Comparison of ENCODE assay signal across 20 mouse cellular contexts in the genomic region with DNA sequence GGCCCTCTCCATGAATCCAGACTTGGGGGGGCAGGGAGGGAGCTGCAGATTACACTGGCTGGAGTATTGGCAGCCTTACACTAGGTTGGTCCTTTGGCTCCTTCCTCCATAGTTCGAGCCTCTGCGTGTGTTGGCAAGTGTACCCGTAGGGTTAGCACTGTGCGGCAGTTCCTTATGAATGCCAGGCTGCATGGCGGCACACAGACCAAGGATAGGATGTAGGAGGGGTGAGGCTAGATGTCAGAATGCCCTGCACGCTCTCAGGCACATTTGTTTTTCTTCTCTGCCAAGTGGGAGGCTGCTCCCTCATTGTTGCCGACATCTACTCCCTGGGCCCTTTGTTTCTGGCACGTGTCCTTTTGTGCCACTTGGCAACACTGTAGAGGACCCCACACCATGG.
A peak's percentile ranks its signal among the peaks of the same experiment; 100 is the strongest.
DNase-seq lines count a peak whose midpoint lies in the region; ATAC-seq and TF ChIP-seq lines count a peak whose summit lies in the region.
"Had no signal": no experiment of that assay in that cellular context is flagged by ENCODE, and none has a peak within 500 bp of the region (broad histone marks: within the 10 kb centered on the region; RNA-seq: fewer than 3 reads in every experiment).

No protein-coding gene starts in this region.

- TF ChIP-seq CTCF in layer of hippocampus, adult 2 months (conservative IDR thresholded peaks at IDR 0.05) = no peak

- WGBS in forebrain, embryonic 15.5 days = 23% methylated on average over 8 of the region's 8 CpGs
- WGBS in hindbrain, embryonic 15.5 days = 27% methylated on average over 8 of the region's 8 CpGs
- WGBS in neural tube, embryonic 12.5 days = 54% methylated on average over 8 of the region's 8 CpGs
- 71% methylated on average over 8 of the region's 8 CpGs for WGBS in heart, embryonic 12.5 days

- no peak overlapping the region for H3K4me3 ChIP-seq in forebrain, embryonic 15.5 days
- no peak overlapping the region for H3K4me3 ChIP-seq in hindbrain, embryonic 15.5 days
- no peak overlapping the region for H3K4me3 ChIP-seq in neural tube, embryonic 12.5 days
- no peak overlapping the region for H3K4me3 ChIP-seq in heart, embryonic 12.5 days
- H3K4me3 ChIP-seq in layer of hippocampus, adult 2 months = no peak overlapping the region
- H3K4me3 ChIP-seq: heart, embryonic 13.5 days; limb, embryonic 13.5 days had no signal

- H3K27ac ChIP-seq in forebrain, embryonic 15.5 days (replicated peaks) = peak overlapping the region; percentile 35; the same call in 1 of the 2 replicates
- H3K27ac ChIP-seq in hindbrain, embryonic 15.5 days (replicated peaks) = no peak overlapping the region
- H3K27ac ChIP-seq in neural tube, embryonic 12.5 days = no peak overlapping the region
- no peak overlapping the region for H3K27ac ChIP-seq in heart, embryonic 12.5 days (ENCODE audit: poor library complexity, severe bottlenecking)
- H3K27ac ChIP-seq in layer of hippocampus, adult 2 months = no peak overlapping the region
- H3K27ac ChIP-seq: heart, embryonic 13.5 days; limb, embryonic 13.5 days; liver, embryonic 14.5 days had no signal

- no peaks in the 10 kb centered on the region for H3K9me3 ChIP-seq in forebrain, embryonic 15.5 days
- H3K9me3 ChIP-seq in hindbrain, embryonic 15.5 days = no peaks in the 10 kb centered on the region
- no peaks in the 10 kb centered on the region for H3K9me3 ChIP-seq in neural tube, embryonic 12.5 days
- H3K9me3 ChIP-seq in heart, embryonic 12.5 days (replicated peaks) = no peaks in the 10 kb centered on the region
- H3K9me3 ChIP-seq: G1E; heart, embryonic 13.5 days; limb, embryonic 13.5 days had no signal

- DNase-seq in cerebellum, postnatal 10 days = peak; percentile 42 to 64
- no peak for DNase-seq in cerebellum, postnatal 36 days
- no peak for DNase-seq in layer of hippocampus, adult 2 months (ENCODE audit: low spot score in 2 of 2)
- DNase-seq in thymus, postnatal 10 days (ENCODE audit: low spot score in 2 of 2) = no peak
- DNase-seq: adrenal gland, postnatal 36 days; gastrocnemius, postnatal 25 days; heart, postnatal 36 days; right cerebral cortex, postnatal 4 days; thymus, postnatal 4 days had no signal

- no peaks in the 10 kb centered on the region for H3K36me3 ChIP-seq in forebrain, embryonic 15.5 days
- no peaks in the 10 kb centered on the region for H3K36me3 ChIP-seq in hindbrain, embryonic 15.5 days
- no peaks in the 10 kb centered on the region for H3K36me3 ChIP-seq in neural tube, embryonic 12.5 days
- no peaks in the 10 kb centered on the region for H3K36me3 ChIP-seq in heart, embryonic 12.5 days
- H3K36me3 ChIP-seq: G1E; heart, embryonic 13.5 days; limb, embryonic 13.5 days had no signal

- no peak overlapping the region for H3K4me2 ChIP-seq in forebrain, embryonic 15.5 days (replicated peaks)
- H3K4me2 ChIP-seq in hindbrain, embryonic 15.5 days = no peak overlapping the region
- no peak overlapping the region for H3K4me2 ChIP-seq in neural tube, embryonic 12.5 days (replicated peaks)
- no peak overlapping the region for H3K4me2 ChIP-seq in heart, embryonic 12.5 days
- H3K4me2 ChIP-seq: heart, embryonic 13.5 days; limb, embryonic 13.5 days had no signal

- peaks cover 35% of the 10 kb centered on the region for H3K4me1 ChIP-seq in forebrain, embryonic 15.5 days
- peaks cover 34% of the 10 kb centered on the region for H3K4me1 ChIP-seq in hindbrain, embryonic 15.5 days (replicated peaks)
- peaks cover 21% of the 10 kb centered on the region; the same call in 1 of the 2 replicates for H3K4me1 ChIP-seq in neural tube, embryonic 12.5 days
- no peaks in the 10 kb centered on the region for H3K4me1 ChIP-seq in heart, embryonic 12.5 days (replicated peaks)
- H3K4me1 ChIP-seq: heart, embryonic 13.5 days; limb, embryonic 13.5 days had no signal

- ATAC-seq in forebrain, embryonic 15.5 days (replicated peaks) = peak; percentile 49
- peak; percentile 71 for ATAC-seq in hindbrain, embryonic 15.5 days (ENCODE audit: low FRiP score, low read depth)
- peak; percentile 63 for ATAC-seq in neural tube, embryonic 12.5 days (ENCODE audit: low FRiP score, low read depth)
- no peak for ATAC-seq in heart, embryonic 12.5 days (ENCODE audit: insufficient number of reproducible peaks, low FRiP score)
- ATAC-seq: CD4-positive, CD25-positive, alpha-beta regulatory T cell, adult 4 months; intestine, postnatal 0 days; lung, postnatal 0 days had no signal

- no peaks in the 10 kb centered on the region for H3K27me3 ChIP-seq in forebrain, embryonic 15.5 days
- H3K27me3 ChIP-seq in hindbrain, embryonic 15.5 days = 0 out of 2 replicates have a peak, but pooled peaks cover 4% of the 10 kb centered on the region
- H3K27me3 ChIP-seq in neural tube, embryonic 12.5 days (replicated peaks) = peaks cover 13% of the 10 kb centered on the region
- H3K27me3 ChIP-seq in heart, embryonic 12.5 days (replicated peaks) = peaks cover 78% of the 10 kb centered on the region

- H3K9ac ChIP-seq in forebrain, embryonic 15.5 days (replicated peaks) = no peak overlapping the region
- no peak overlapping the region for H3K9ac ChIP-seq in hindbrain, embryonic 15.5 days
- no peak overlapping the region for H3K9ac ChIP-seq in neural tube, embryonic 12.5 days
- no peak overlapping the region for H3K9ac ChIP-seq in heart, embryonic 12.5 days
- H3K9ac ChIP-seq: heart, embryonic 13.5 days; limb, embryonic 13.5 days; liver, embryonic 14.5 days had no signal

Comparison
In these comparisons a context has a peak if more than half of its experiments do, and no peak if none do; other contexts are left out.
1. DNase-seq: peak in cerebellum, postnatal 10 days (2 of 2); none in cerebellum, postnatal 36 days (0 of 2), layer of hippocampus, adult 2 months (0 of 2) and thymus, postnatal 10 days (0 of 2).